ENCODE assay signal across 8 mouse cellular contexts in genomic region chr13:54589414-54589995, GRCm38 (mm10). TPM values are rescaled to one million over a fixed set of nuclear protein-coding genes. Genes with fewer than 3 reads are reported as not detected.
DNase-seq lines count a peak whose midpoint lies in the region; ATAC-seq and TF ChIP-seq lines count a peak whose summit lies in the region.

No protein-coding gene starts in this region.

- peak overlapping the region; percentile 87 for H3K9ac ChIP-seq in lung, embryonic 14.5 days
- peak overlapping the region; percentile 77 for H3K9ac ChIP-seq in embryonic facial prominence, embryonic 14.5 days (ENCODE audit: low read depth, low read length)
- peak overlapping the region; percentile 70 for H3K9ac ChIP-seq in limb, embryonic 11.5 days (ENCODE audit: low read length)
- peak overlapping the region; percentile 50 for H3K9ac ChIP-seq in neural tube, embryonic 14.5 days (replicated peaks; ENCODE audit: low read depth, low read length)

- H3K36me3 ChIP-seq in lung, embryonic 14.5 days (ENCODE audit: insufficient read depth), result peaks cover 47% of the 10 kb centered on the region
- peaks cover 51% of the 10 kb centered on the region for H3K36me3 ChIP-seq in embryonic facial prominence, embryonic 14.5 days (ENCODE audit: control insufficient read depth, insufficient read depth, low read length)
- H3K36me3 ChIP-seq in limb, embryonic 11.5 days (ENCODE audit: control insufficient read depth, insufficient read depth, low read length), result peaks cover 3% of the 10 kb centered on the region; the same call in 1 of the 2 replicates
- no peaks in the 10 kb centered on the region; the same call in 1 of the 2 replicates for H3K36me3 ChIP-seq in neural tube, embryonic 14.5 days (ENCODE audit: control insufficient read depth, insufficient read depth, low read length)

- no peaks in the 10 kb centered on the region for H3K27me3 ChIP-seq in lung, embryonic 14.5 days (ENCODE audit: insufficient read depth, low read length)
- no peaks in the 10 kb centered on the region for H3K27me3 ChIP-seq in embryonic facial prominence, embryonic 14.5 days (replicated peaks; ENCODE audit: control insufficient read depth, insufficient read depth, low read length)
- H3K27me3 ChIP-seq in limb, embryonic 11.5 days (ENCODE audit: control insufficient read depth, insufficient read depth, low read length), result no peaks in the 10 kb centered on the region
- no peaks in the 10 kb centered on the region for H3K27me3 ChIP-seq in neural tube, embryonic 14.5 days (ENCODE audit: control insufficient read depth, insufficient read depth, low read length)

- peak overlapping the region; percentile 70 for H3K4me2 ChIP-seq in lung, embryonic 14.5 days
- peak overlapping the region; percentile 82 for H3K4me2 ChIP-seq in embryonic facial prominence, embryonic 14.5 days (ENCODE audit: low read depth, low read length)
- H3K4me2 ChIP-seq in limb, embryonic 11.5 days (ENCODE audit: low read depth, severe bottlenecking), result peak overlapping the region; percentile 70
- peak overlapping the region; percentile 72 for H3K4me2 ChIP-seq in neural tube, embryonic 14.5 days (ENCODE audit: low read depth, low read length)

- no peak for ATAC-seq in lung, embryonic 14.5 days (ENCODE audit: insufficient read depth)
- peak; percentile 18 for ATAC-seq in embryonic facial prominence, embryonic 14.5 days (ENCODE audit: low read depth)
- ATAC-seq in limb, embryonic 11.5 days (ENCODE audit: insufficient number of reproducible peaks, low FRiP score, low TSS enrichment, low read depth), result peak; percentile 7; the same call in 1 of the 2 replicates
- peak; percentile 18; the same call in 1 of the 2 replicates for ATAC-seq in neural tube, embryonic 14.5 days (ENCODE audit: low read depth)

- no peaks in the 10 kb centered on the region for H3K9me3 ChIP-seq in lung, embryonic 14.5 days (ENCODE audit: low read depth, low read length)
- no peaks in the 10 kb centered on the region for H3K9me3 ChIP-seq in embryonic facial prominence, embryonic 14.5 days (ENCODE audit: control insufficient read depth, low read length)
- H3K9me3 ChIP-seq in limb, embryonic 11.5 days (ENCODE audit: control insufficient read depth, low read length), result no peaks in the 10 kb centered on the region
- H3K9me3 ChIP-seq in neural tube, embryonic 14.5 days (ENCODE audit: control insufficient read depth, low read length), result no peaks in the 10 kb centered on the region

- peak overlapping the region; percentile 85 for H3K4me3 ChIP-seq in lung, embryonic 14.5 days (ENCODE audit: low read depth, low read length)
- peak overlapping the region; percentile 67 for H3K4me3 ChIP-seq in embryonic facial prominence, embryonic 14.5 days (ENCODE audit: low read depth, low read length)
- peak overlapping the region; percentile 92 for H3K4me3 ChIP-seq in limb, embryonic 11.5 days (ENCODE audit: low read depth, low read length)
- peak overlapping the region; percentile 70 for H3K4me3 ChIP-seq in neural tube, embryonic 14.5 days (ENCODE audit: low read depth, low read length)

- no peak for TF ChIP-seq CTCF in lung, embryonic 14.5 days (IDR thresholded peaks at IDR 0.05; ENCODE audit: low read depth)

- peaks cover 4% of the 10 kb centered on the region; the same call in 1 of the 2 replicates for H3K4me1 ChIP-seq in lung, embryonic 14.5 days (ENCODE audit: insufficient read depth)
- H3K4me1 ChIP-seq in embryonic facial prominence, embryonic 14.5 days (ENCODE audit: control insufficient read depth, insufficient read depth, low read length), result peaks cover 10% of the 10 kb centered on the region
- H3K4me1 ChIP-seq in limb, embryonic 11.5 days (ENCODE audit: control insufficient read depth, insufficient read depth, low read length), result peaks cover 4% of the 10 kb centered on the region
- H3K4me1 ChIP-seq in neural tube, embryonic 14.5 days (ENCODE audit: control insufficient read depth, insufficient read depth, low read length), result peaks cover 14% of the 10 kb centered on the region; the same call in 1 of the 2 replicates

- H3K27ac ChIP-seq in lung, embryonic 14.5 days (ENCODE audit: low read depth), result peak overlapping the region; percentile 56; the same call in 1 of the 2 replicates
- H3K27ac ChIP-seq in embryonic facial prominence, embryonic 14.5 days (replicated peaks; ENCODE audit: low read depth, low read length), result peak overlapping the region; percentile 85
- H3K27ac ChIP-seq in limb, embryonic 11.5 days (replicated peaks; ENCODE audit: low read depth, low read length), result no peak overlapping the region
- H3K27ac ChIP-seq in neural tube, embryonic 14.5 days (ENCODE audit: low read depth, low read length), result no peak overlapping the region

- 2% methylated on average over 24 of the region's 24 CpGs for WGBS in lung, embryonic 14.5 days
- WGBS in embryonic facial prominence, embryonic 14.5 days, result 2% methylated on average over 23 of the region's 24 CpGs
- WGBS in limb, embryonic 11.5 days, result 2% methylated on average over 24 of the region's 24 CpGs
- WGBS in neural tube, embryonic 14.5 days, result 2% methylated on average over 24 of the region's 24 CpGs

- DNase-seq in lung, embryonic 14.5 days, result no peak
- no peak for DNase-seq in lung, postnatal 4 days
- DNase-seq in embryonic facial prominence, embryonic 14.5 days (ENCODE audit: low spot score), result no peak
- DNase-seq in limb, embryonic 11.5 days (ENCODE audit: low spot score), result no peak
- DNase-seq in adrenal gland, adult (ENCODE audit: inconsistent age in 2 of 2, low spot score in 1 of 2), result no peak
- DNase-seq in ovary, postnatal 10 days (ENCODE audit: low spot score), result no peak
- DNase-seq in spleen, adult 18-20 months, result no peak

RNA-seq across cellular contexts. Expression of gene Nop16, which starts 0.4 kb away (rescaled TPM):
- 70.2 and 84.2 TPM in 2 replicates for polyA plus RNA-seq in lung, embryonic 14.5 days (2014; fragmentation: Nextera tagmentation; extraction: Ambion mirVana)
- 42.7 and 51.6 TPM in 2 replicates for polyA plus RNA-seq in embryonic facial prominence, embryonic 14.5 days (2014; fragmentation: Nextera tagmentation; extraction: Ambion mirVana)
- polyA plus RNA-seq in limb, embryonic 11.5 days (2014; fragmentation: Nextera tagmentation; extraction: Ambion mirVana), result 95.6 and 99.7 TPM in 2 replicates
- polyA plus RNA-seq in neural tube, embryonic 14.5 days (2014; fragmentation: Nextera tagmentation; extraction: Ambion mirVana), result 44.1 and 45.0 TPM in 2 replicates

RNA-seq across cellular contexts. Expression of gene Higd2a, which starts 0.5 kb away (rescaled TPM):
- polyA plus RNA-seq in lung, embryonic 14.5 days (2014; fragmentation: Nextera tagmentation; extraction: Ambion mirVana), result 167 and 171 TPM in 2 replicates
- polyA plus RNA-seq in embryonic facial prominence, embryonic 14.5 days (2014; fragmentation: Nextera tagmentation; extraction: Ambion mirVana), result 163 and 165 TPM in 2 replicates
- 155 and 157 TPM in 2 replicates for polyA plus RNA-seq in limb, embryonic 11.5 days (2014; fragmentation: Nextera tagmentation; extraction: Ambion mirVana)
- 246 and 295 TPM in 2 replicates for polyA plus RNA-seq in neural tube, embryonic 14.5 days (2014; fragmentation: Nextera tagmentation; extraction: Ambion mirVana)

RNA-seq across cellular contexts. Expression of gene Arl10, which starts 14.7 kb away (rescaled TPM):
- 23.8 and 28.2 TPM in 2 replicates for polyA plus RNA-seq in lung, embryonic 14.5 days (2014; fragmentation: Nextera tagmentation; extraction: Ambion mirVana)
- polyA plus RNA-seq in embryonic facial prominence, embryonic 14.5 days (2014; fragmentation: Nextera tagmentation; extraction: Ambion mirVana), result 18.8 and 22.1 TPM in 2 replicates
- polyA plus RNA-seq in limb, embryonic 11.5 days (2014; fragmentation: Nextera tagmentation; extraction: Ambion mirVana), result 27.1 and 29.7 TPM in 2 replicates
- polyA plus RNA-seq in neural tube, embryonic 14.5 days (2014; fragmentation: Nextera tagmentation; extraction: Ambion mirVana), result 66.7 and 96.3 TPM in 2 replicates

RNA-seq across cellular contexts. Expression of gene Cltb, which starts 21.6 kb away (rescaled TPM):
- 32.2 and 34.1 TPM in 2 replicates for polyA plus RNA-seq in lung, embryonic 14.5 days (2014; fragmentation: Nextera tagmentation; extraction: Ambion mirVana)
- 40.2 and 48.1 TPM in 2 replicates for polyA plus RNA-seq in embryonic facial prominence, embryonic 14.5 days (2014; fragmentation: Nextera tagmentation; extraction: Ambion mirVana)
- polyA plus RNA-seq in limb, embryonic 11.5 days (2014; fragmentation: Nextera tagmentation; extraction: Ambion mirVana), result 12.3 and 13.0 TPM in 2 replicates
- 172 and 200 TPM in 2 replicates for polyA plus RNA-seq in neural tube, embryonic 14.5 days (2014; fragmentation: Nextera tagmentation; extraction: Ambion mirVana)

RNA-seq across cellular contexts. Expression of gene 4833439L19Rik, which starts 24.3 kb away (rescaled TPM):
- 137 and 145 TPM in 2 replicates for polyA plus RNA-seq in lung, embryonic 14.5 days (2014; fragmentation: Nextera tagmentation; extraction: Ambion mirVana)
- 124 and 134 TPM in 2 replicates for polyA plus RNA-seq in embryonic facial prominence, embryonic 14.5 days (2014; fragmentation: Nextera tagmentation; extraction: Ambion mirVana)
- 184 and 185 TPM in 2 replicates for polyA plus RNA-seq in limb, embryonic 11.5 days (2014; fragmentation: Nextera tagmentation; extraction: Ambion mirVana)
- 240 and 251 TPM in 2 replicates for polyA plus RNA-seq in neural tube, embryonic 14.5 days (2014; fragmentation: Nextera tagmentation; extraction: Ambion mirVana)

Comparison
In these comparisons a context has a peak if more than half of its experiments do, and no peak if none do; other contexts are left out.
1. H3K27ac ChIP-seq: peak in lung, embryonic 14.5 days (single experiment) and embryonic facial prominence, embryonic 14.5 days (single experiment); none in limb, embryonic 11.5 days (single experiment) and neural tube, embryonic 14.5 days (single experiment).
2. Peak in every context shown above with its lines, with median percentiles within 50 percentile points of each other: H3K4me2 ChIP-seq, H3K4me3 ChIP-seq and H3K9ac ChIP-seq.